ENCODE assay signal across 8 mouse cellular contexts in the genomic region with DNA sequence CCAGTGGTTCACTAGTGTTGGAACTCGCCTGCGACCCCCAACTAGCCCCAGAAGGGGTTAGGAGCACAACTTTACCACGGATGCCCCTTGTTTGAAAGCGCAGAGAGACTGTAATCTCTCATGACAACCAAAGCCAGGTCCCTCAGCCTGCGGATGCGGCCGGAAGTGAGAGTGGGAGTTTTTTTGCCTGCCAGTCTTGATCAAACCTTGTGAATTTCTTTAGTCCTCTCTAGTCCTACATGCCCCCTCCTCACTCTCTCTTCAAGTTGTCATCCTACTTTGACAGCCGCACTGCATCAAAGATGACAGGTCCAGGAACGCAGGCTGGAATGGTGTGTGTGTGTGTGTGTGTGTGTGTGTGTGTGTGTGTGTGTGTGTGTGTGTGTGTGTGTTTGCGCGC. TPM values are rescaled to one million over a fixed set of nuclear protein-coding genes. Genes with fewer than 3 reads are reported as not detected.
DNase-seq lines count a peak whose midpoint lies in the region; ATAC-seq lines count a peak whose summit lies in the region.

No protein-coding gene starts in this region.

- H3K36me3 ChIP-seq in kidney, embryonic 16.5 days (ENCODE audit: insufficient read depth, low read length), result no peaks in the 10 kb centered on the region
- H3K36me3 ChIP-seq in limb, embryonic 10.5 days, result no peaks in the 10 kb centered on the region
- H3K36me3 ChIP-seq in midbrain, embryonic 14.5 days (ENCODE audit: control insufficient read depth, insufficient read depth, low read length), result no peaks in the 10 kb centered on the region

- ATAC-seq in kidney, embryonic 16.5 days (ENCODE audit: low FRiP score, low TSS enrichment), result no peak
- peak; percentile 44 for ATAC-seq in erythroblast, adult 5-6 weeks (replicated peaks; ENCODE audit: low FRiP score, poor library complexity, severe bottlenecking)
- ATAC-seq in midbrain, embryonic 14.5 days (ENCODE audit: low FRiP score, low TSS enrichment), result no peak

- no peaks in the 10 kb centered on the region for H3K4me1 ChIP-seq in kidney, embryonic 16.5 days (ENCODE audit: insufficient read depth, low read length)
- H3K4me1 ChIP-seq in limb, embryonic 10.5 days, result peaks cover 11% of the 10 kb centered on the region
- peaks cover 6% of the 10 kb centered on the region; the same call in 1 of the 2 replicates for H3K4me1 ChIP-seq in midbrain, embryonic 14.5 days (ENCODE audit: control insufficient read depth, insufficient read depth, low read length)

- H3K4me2 ChIP-seq in kidney, embryonic 16.5 days (replicated peaks; ENCODE audit: low read depth, low read length), result peak overlapping the region; percentile 60
- H3K4me2 ChIP-seq in midbrain, embryonic 14.5 days (ENCODE audit: low read length), result peak overlapping the region; percentile 85

- DNase-seq in kidney, adult 11 months, result no peak
- peak; percentile 37 for DNase-seq in MEL-GATA-1-ER (ENCODE audit: extremely low read depth, low read depth)
- DNase-seq in limb, embryonic 10.5 days (ENCODE audit: low spot score), result no peak
- peak; percentile 72 for DNase-seq in midbrain, embryonic 14.5 days
- no peak for DNase-seq in ovary, postnatal 10 days (ENCODE audit: low spot score)
- no peak for DNase-seq in urinary bladder, adult 2 months (ENCODE audit: low spot score)

- H3K4me3 ChIP-seq in kidney, embryonic 16.5 days (ENCODE audit: low read length), result peak overlapping the region; percentile 89
- H3K4me3 ChIP-seq in limb, embryonic 10.5 days, result peak overlapping the region; percentile 75
- peak overlapping the region; percentile 75 for H3K4me3 ChIP-seq in midbrain, embryonic 14.5 days (replicated peaks; ENCODE audit: low read depth, low read length)

- peak overlapping the region; percentile 82 for H3K27ac ChIP-seq in kidney, embryonic 16.5 days (ENCODE audit: low read length)
- peak overlapping the region; percentile 90 for H3K27ac ChIP-seq in limb, embryonic 10.5 days
- H3K27ac ChIP-seq in midbrain, embryonic 14.5 days (replicated peaks; ENCODE audit: low read depth, low read length), result peak overlapping the region; percentile 83

- WGBS in kidney, embryonic 16.5 days, result 4% methylated on average over 11 of the region's 11 CpGs
- 7% methylated on average over 11 of the region's 11 CpGs for WGBS in limb, embryonic 10.5 days
- WGBS in midbrain, embryonic 14.5 days, result 3% methylated on average over 11 of the region's 11 CpGs

- H3K9me3 ChIP-seq in kidney, embryonic 16.5 days (ENCODE audit: low read length), result no peaks in the 10 kb centered on the region
- H3K9me3 ChIP-seq in limb, embryonic 10.5 days (replicated peaks), result no peaks in the 10 kb centered on the region
- H3K9me3 ChIP-seq in midbrain, embryonic 14.5 days (ENCODE audit: control insufficient read depth, low read length), result no peaks in the 10 kb centered on the region

- no peaks in the 10 kb centered on the region for H3K27me3 ChIP-seq in kidney, embryonic 16.5 days (ENCODE audit: insufficient read depth, low read length)
- H3K27me3 ChIP-seq in limb, embryonic 10.5 days (ENCODE audit: low read depth, poor library complexity, severe bottlenecking), result no peaks in the 10 kb centered on the region
- no peaks in the 10 kb centered on the region for H3K27me3 ChIP-seq in midbrain, embryonic 14.5 days (ENCODE audit: control insufficient read depth, insufficient read depth, low read length)

- peak overlapping the region; percentile 63 for H3K9ac ChIP-seq in kidney, embryonic 16.5 days (replicated peaks; ENCODE audit: low read length)
- peak overlapping the region; percentile 79 for H3K9ac ChIP-seq in midbrain, embryonic 14.5 days (replicated peaks; ENCODE audit: low read length)

RNA-seq across cellular contexts. Expression of a gene that starts 0.5 kb away (rescaled TPM):
- 34.3 and 37.1 TPM in 2 replicates for polyA plus RNA-seq in kidney, embryonic 16.5 days (2015; fragmentation: Nextera tagmentation; extraction: Ambion mirVana)
- 8.3 and 22.6 TPM in 2 replicates for total RNA-seq in erythroblast, adult 5-6 weeks (2015; ENCODE audit: low replicate concordance)
- 10.7 and 19.1 TPM in 2 replicates for total RNA-seq in erythroblast, adult 5-6 weeks (2017; ENCODE audit: low replicate concordance)
- polyA plus RNA-seq in limb, embryonic 10.5 days (2016; fragmentation: Nextera tagmentation; extraction: Ambion mirVana), result 24.8 and 26.2 TPM in 2 replicates
- polyA plus RNA-seq in midbrain, embryonic 14.5 days (2014; fragmentation: Nextera tagmentation; extraction: Ambion mirVana), result 22.0 and 34.3 TPM in 2 replicates
- polyA plus RNA-seq in urinary bladder, adult 2 months (2012; rRNA removed), result 24.0 and 24.9 TPM in 2 replicates

Comparison
In these comparisons a context has a peak if more than half of its experiments do, and no peak if none do; other contexts are left out.
1. DNase-seq: peak in MEL-GATA-1-ER (single experiment) and midbrain, embryonic 14.5 days (single experiment); none in kidney, adult 11 months (single experiment), limb, embryonic 10.5 days (single experiment), ovary, postnatal 10 days (single experiment) and urinary bladder, adult 2 months (single experiment).
2. Peak in every context shown above with its lines, with median percentiles within 50 percentile points of each other: H3K27ac ChIP-seq and H3K4me3 ChIP-seq.